Mouse (Mus musculus) liver, embryonic 16.5 days (tissue): ENCODE measurements around the gene Thbs3. TPM values are rescaled to one million over a fixed set of nuclear protein-coding genes. Genes with fewer than 3 reads are reported as not detected.

Source experiments
- ATAC-seq: fragments of 200-750 bp; cut with Nextera tagmentation; 2 replicates; pipeline ENCODE4 v1.8.0; 2017; ENCODE audit warnings: low read depth, mild to moderate bottlenecking, moderate number of reproducible peaks, moderate library complexity
- H3K27ac ChIP-seq: fragments of 300-500 bp; sonication (generic); 2 replicates; pipeline ENCODE4 v1.5.1; 2014; ENCODE audit warnings: mild to moderate bottlenecking, low read length
- H3K27me3 ChIP-seq: fragments of 300-500 bp; sonication (generic); 2 replicates; pipeline ENCODE4 v1.6.1; 2014; ENCODE audit warnings: low read depth, low read length, mixed read lengths; ENCODE audit not compliant: control insufficient read depth, insufficient read depth
- H3K36me3 ChIP-seq: fragments of 300-500 bp; sonication (generic); 2 replicates; pipeline ENCODE4 v1.6.1; 2014; ENCODE audit warnings: mild to moderate bottlenecking; ENCODE audit not compliant: control insufficient read depth, insufficient read depth
- H3K4me1 ChIP-seq: fragments of 300-500 bp; sonication (generic); 2 replicates; pipeline ENCODE4 v1.6.1; 2014; ENCODE audit warnings: low read depth, low read length, mixed read lengths; ENCODE audit not compliant: control insufficient read depth
- H3K4me2 ChIP-seq: fragments of 300-500 bp; sonication (generic); 2 replicates; pipeline ENCODE4 v1.6.1; 2014; ENCODE audit warnings: low read depth, low read length, mixed read lengths
- H3K4me3 ChIP-seq: fragments of 300-500 bp; sonication (generic); 2 replicates; pipeline ENCODE4 v1.5.1; 2014; ENCODE audit warnings: low read depth, mild to moderate bottlenecking, low read length
- H3K9ac ChIP-seq: fragments of 300-500 bp; sonication (generic); 2 replicates; pipeline ENCODE4 v1.6.1; 2014; ENCODE audit warnings: low read depth, low read length
- H3K9me3 ChIP-seq: fragments of 300-500 bp; sonication (generic); replicated peaks from 2 replicates; pipeline ENCODE4 v1.6.1; 2016; ENCODE audit warnings: low read length; ENCODE audit not compliant: control insufficient read depth
- WGBS: fragments of 180-500 bp; shearing (Covaris S2); extraction: QIAGEN DNeasy Blood & Tissue Kit; methylation state at CpG from one replicate; pipeline ENCODE4 v1.1.7; 2014; ENCODE audit not compliant: insufficient replicate concordance; 5-methylcytosine and 5-hydroxymethylcytosine counted together
- polyA plus RNA-seq: library from polyadenylated mRNA; unstranded; fragments of >200 nt; fragmentation: Nextera tagmentation; extraction: Ambion mirVana; gene quantifications from 2 replicates; pipeline ENCODE4 v1.2.1, GENCODE M21; 2015

Thbs3 gene
- polyA plus RNA-seq, 1 experiment from 2014 or later, result 2.0 TPM

GRCm38 (mm10) chr3:89237682-89238081 is 22.7 kb downstream of the Thbs3 start:
- no peak for ATAC-seq
- H3K27ac ChIP-seq, result no peak overlapping the region
- no peak overlapping the region for H3K4me3 ChIP-seq
- 75% methylated on average over 21 of the region's 21 CpGs for WGBS
- H3K4me2 ChIP-seq, result no peak overlapping the region
- peaks cover 3% of the 10 kb centered on the region for H3K27me3 ChIP-seq
- no peaks in the 10 kb centered on the region for H3K9me3 ChIP-seq
- H3K9ac ChIP-seq, result no peak overlapping the region
- peaks cover 3% of the 10 kb centered on the region; the same call in 1 of the 2 replicates for H3K4me1 ChIP-seq
- H3K36me3 ChIP-seq, result no peaks in the 10 kb centered on the region

GRCm38 (mm10) chr3:89238494-89238893 is 23.5 kb downstream of the Thbs3 start:
- Histone ChIP-seq H3K4me2 (no peak overlapping the region), H3K27me3 (peaks cover 3% of the 10 kb centered on the region), H3K9me3 (no peaks in the 10 kb centered on the region), H3K36me3 (no peaks in the 10 kb centered on the region), H3K4me3 (no peak overlapping the region), H3K9ac (no peak overlapping the region), H3K27ac (no peak overlapping the region), H3K4me1 (peaks cover 6% of the 10 kb centered on the region)
- ATAC-seq, result no peak
- 52% methylated on average over 12 of the region's 12 CpGs for WGBS

GRCm38 (mm10) chr3:89242331-89242895 is 27.4 kb downstream of the Thbs3 start:
- H3K9me3 ChIP-seq, result no peaks in the 10 kb centered on the region
- H3K4me3 ChIP-seq, result no peak overlapping the region
- no peaks in the 10 kb centered on the region for H3K36me3 ChIP-seq
- WGBS, result 55% methylated on average over 9 of the region's 9 CpGs
- peaks cover 20% of the 10 kb centered on the region for H3K27me3 ChIP-seq
- H3K9ac ChIP-seq, result no peak overlapping the region
- H3K27ac ChIP-seq, result no peak overlapping the region
- H3K4me1 ChIP-seq, result peaks cover 26% of the 10 kb centered on the region
- no peak overlapping the region for H3K4me2 ChIP-seq
- ATAC-seq, result no peak

- Histone ChIP-seq H3K9me3 (no peaks in the 10 kb centered on the region), H3K27me3 (peaks cover 20% of the 10 kb centered on the region), H3K4me2 (no peak overlapping the region), H3K36me3 (no peaks in the 10 kb centered on the region), H3K27ac (no peak overlapping the region), H3K9ac (no peak overlapping the region), H3K4me1 (peaks cover 23% of the 10 kb centered on the region), H3K4me3 (no peak overlapping the region)
- 0 out of 2 replicates have a peak, but pooled peaks have one; percentile 17 for ATAC-seq
- 19% methylated on average over 14 of the region's 14 CpGs for WGBS
Measured at GRCm38 (mm10) chr3:89243609-89244008, 28.6 kb downstream of the Thbs3 start.

GRCm38 (mm10) chr3:89244158-89244981 is 29.4 kb downstream of the Thbs3 start:
- H3K4me1 ChIP-seq, result peaks cover 23% of the 10 kb centered on the region
- no peak for ATAC-seq
- H3K4me2 ChIP-seq, result peak overlapping the region; percentile 26; the same call in 1 of the 2 replicates
- WGBS, result 21% methylated on average over 25 of the region's 25 CpGs
- no peaks in the 10 kb centered on the region for H3K36me3 ChIP-seq
- no peak overlapping the region for H3K27ac ChIP-seq
- H3K9ac ChIP-seq, result no peak overlapping the region
- H3K27me3 ChIP-seq, result peaks cover 20% of the 10 kb centered on the region
- H3K9me3 ChIP-seq, result no peaks in the 10 kb centered on the region
- no peak overlapping the region for H3K4me3 ChIP-seq

- Histone ChIP-seq H3K4me2 (peak overlapping the region; percentile 26), H3K9ac (no peak overlapping the region), H3K4me3 (no peak overlapping the region), H3K27me3 (peaks cover 20% of the 10 kb centered on the region), H3K9me3 (no peaks in the 10 kb centered on the region), H3K27ac (no peak overlapping the region), H3K4me1 (peaks cover 23% of the 10 kb centered on the region), H3K36me3 (no peaks in the 10 kb centered on the region)
- no peak for ATAC-seq
- WGBS, result under 1% methylated on average over 21 of the region's 26 CpGs
Measured at GRCm38 (mm10) chr3:89244982-89245687, 30.2 kb downstream of the Thbs3 start.

GRCm38 (mm10) chr3:89245688-89246171 is 30.8 kb downstream of the Thbs3 start, which contains the start of gene Krtcap2:
TSS of gene Krtcap2 (plus strand) at chr3:89245966.
- peaks cover 20% of the 10 kb centered on the region for H3K27me3 ChIP-seq
- peak within 1 kb of the TSS; percentile 41; the same call in 1 of the 2 replicates for H3K27ac ChIP-seq
- peaks cover 25% of the 10 kb centered on the region for H3K4me1 ChIP-seq
- peak within 1 kb of the TSS; percentile 68 for H3K9ac ChIP-seq
- H3K4me3 ChIP-seq, result peak within 1 kb of the TSS; percentile 68
- no peaks in the 10 kb centered on the region for H3K36me3 ChIP-seq
- 0 out of 2 replicates have a peak, but pooled peaks have one; percentile 3 for ATAC-seq
- H3K9me3 ChIP-seq, result no peaks in the 10 kb centered on the region
- H3K4me2 ChIP-seq, result peak within 1 kb of the TSS; percentile 88
- WGBS, result 6% methylated on average over 20 of the region's 20 CpGs

- WGBS, result under 1% methylated on average over 42 of the region's 42 CpGs
- H3K4me2 ChIP-seq, result peak within 1 kb of the TSS; percentile 88
- peak within 1 kb of the TSS; percentile 68 for H3K9ac ChIP-seq
- H3K27ac ChIP-seq, result peak within 1 kb of the TSS; percentile 41; the same call in 1 of the 2 replicates
- H3K4me1 ChIP-seq, result peaks cover 33% of the 10 kb centered on the region
- peak; percentile 57 for ATAC-seq
- H3K27me3 ChIP-seq, result peaks cover 20% of the 10 kb centered on the region
- H3K9me3 ChIP-seq, result no peaks in the 10 kb centered on the region
- peak within 1 kb of the TSS; percentile 68 for H3K4me3 ChIP-seq
- H3K36me3 ChIP-seq, result no peaks in the 10 kb centered on the region
Measured at GRCm38 (mm10) chr3:89246261-89247100, 31.5 kb downstream of the Thbs3 start, which contains the start of gene Trim46. TSS of gene Trim46 (minus strand) at chr3:89246309.
